Mouse (Mus musculus): ENCODE measurements around the gene Olfr1140. TPM values are rescaled to one million over a fixed set of nuclear protein-coding genes. Genes with fewer than 3 reads are reported as not detected.

The Olfr1140 gene
- polyA plus RNA-seq (2015; fragmentation: Nextera tagmentation; extraction: Ambion mirVana), result not detected in 2 replicates

GRCm38 (mm10) chr2:87743452-87743851, at the start of gene Olfr1140:
Gene Olfr1140 (plus strand): TSS chr2:87743752.
- Histone ChIP-seq H3K9ac (replicated peaks; ENCODE audit: low read length) (no peak within 1 kb of the TSS), H3K27me3 (ENCODE audit: insufficient read depth, low read length) (no peaks in the 10 kb centered on the region), H3K4me3 (ENCODE audit: low read length) (no peak within 1 kb of the TSS), H3K9me3 (ENCODE audit: low read length) (no peaks in the 10 kb centered on the region), H3K36me3 (ENCODE audit: insufficient read depth, low read length) (no peaks in the 10 kb centered on the region), H3K4me1 (ENCODE audit: insufficient read depth, low read length) (no peaks in the 10 kb centered on the region), H3K4me2 (replicated peaks; ENCODE audit: low read depth, low read length) (no peak within 1 kb of the TSS), H3K27ac (ENCODE audit: low read length) (no peak within 1 kb of the TSS)
- ATAC-seq (ENCODE audit: low FRiP score, low TSS enrichment), result no peak
- whole genome bisulfite sequencing, result 73% methylated on average over 3 of the region's 3 CpGs

DNA sequence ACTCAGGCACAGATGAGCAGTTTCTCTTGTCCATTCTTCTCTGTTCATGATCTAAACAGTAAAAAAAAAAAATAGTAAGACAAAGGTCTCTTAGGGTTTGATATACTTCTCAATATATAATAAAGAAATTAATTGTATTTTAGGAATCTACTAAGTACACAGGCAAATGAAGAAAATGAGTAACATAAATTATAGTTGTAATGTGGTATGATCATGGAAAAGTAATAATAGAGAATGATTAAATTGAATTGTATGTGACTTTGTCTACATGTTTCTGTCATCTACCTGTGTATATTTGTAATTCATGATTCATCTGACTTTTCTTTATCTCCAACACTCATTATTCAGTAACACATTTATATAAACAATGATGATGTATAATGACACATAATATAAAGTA, 49.7 kb upstream of the Olfr1140 start, which contains the start of gene Olfr1136:
Gene Olfr1136 (minus strand): TSS at position 101 of the 400 bp plus-strand sequence.
- no peak for ATAC-seq (ENCODE audit: low FRiP score, low TSS enrichment)

GRCm38 (mm10) chr2:87713079-87713478, 30.5 kb upstream of the Olfr1140 start, which contains the start of gene Olfr1137:
Gene Olfr1137 (minus strand): TSS chr2:87713179.
- no peak for ATAC-seq (ENCODE audit: low FRiP score, low TSS enrichment)
- Histone ChIP-seq H3K4me3 (ENCODE audit: low read length) (no peak within 1 kb of the TSS), H3K4me1 (ENCODE audit: insufficient read depth, low read length) (no peaks in the 10 kb centered on the region), H3K4me2 (replicated peaks; ENCODE audit: low read depth, low read length) (no peak within 1 kb of the TSS), H3K9ac (replicated peaks; ENCODE audit: low read length) (no peak within 1 kb of the TSS), H3K27ac (ENCODE audit: low read length) (no peak within 1 kb of the TSS), H3K36me3 (ENCODE audit: insufficient read depth, low read length) (no peaks in the 10 kb centered on the region), H3K9me3 (ENCODE audit: low read length) (no peaks in the 10 kb centered on the region), H3K27me3 (ENCODE audit: insufficient read depth, low read length) (no peaks in the 10 kb centered on the region)

More for the DNA sequence above, 49.7 kb upstream of the Olfr1140 start, which contains the start of gene Olfr1136:
- Histone ChIP-seq H3K9me3 (ENCODE audit: low read length) (no peaks in the 10 kb centered on the region), H3K4me3 (ENCODE audit: low read length) (no peak within 1 kb of the TSS), H3K4me2 (replicated peaks; ENCODE audit: low read depth, low read length) (no peak within 1 kb of the TSS), H3K36me3 (ENCODE audit: insufficient read depth, low read length) (no peaks in the 10 kb centered on the region), H3K4me1 (ENCODE audit: insufficient read depth, low read length) (no peaks in the 10 kb centered on the region), H3K27ac (ENCODE audit: low read length) (no peak within 1 kb of the TSS), H3K27me3 (ENCODE audit: insufficient read depth, low read length) (no peaks in the 10 kb centered on the region), H3K9ac (replicated peaks; ENCODE audit: low read length) (no peak within 1 kb of the TSS)

GRCm38 (mm10) chr2:87739878-87740277, 3.7 kb upstream of the Olfr1140 start, which contains the start of gene Olfr1138:
Gene Olfr1138 (minus strand): TSS chr2:87739978.
- Histone ChIP-seq H3K4me1 (ENCODE audit: insufficient read depth, low read length) (no peaks in the 10 kb centered on the region), H3K27ac (ENCODE audit: low read length) (no peak within 1 kb of the TSS), H3K27me3 (ENCODE audit: insufficient read depth, low read length) (no peaks in the 10 kb centered on the region), H3K9me3 (ENCODE audit: low read length) (no peaks in the 10 kb centered on the region), H3K36me3 (ENCODE audit: insufficient read depth, low read length) (no peaks in the 10 kb centered on the region), H3K9ac (replicated peaks; ENCODE audit: low read length) (no peak within 1 kb of the TSS), H3K4me3 (ENCODE audit: low read length) (no peak within 1 kb of the TSS), H3K4me2 (replicated peaks; ENCODE audit: low read depth, low read length) (no peak within 1 kb of the TSS)
- 78% methylated on average over 1 of the region's 1 CpGs for WGBS
- no peak for ATAC-seq (ENCODE audit: low FRiP score, low TSS enrichment)

GRCm38 (mm10) chr2:87753891-87754290, 10.3 kb downstream of the Olfr1140 start, which contains the start of gene Olfr1141:
Gene Olfr1141 (minus strand): TSS chr2:87753991.
- WGBS, result 82% methylated on average over 1 of the region's 1 CpGs
- H3K9me3 ChIP-seq (ENCODE audit: low read length), result no peaks in the 10 kb centered on the region
- H3K4me1 ChIP-seq (ENCODE audit: insufficient read depth, low read length), result no peaks in the 10 kb centered on the region
- H3K4me2 ChIP-seq (replicated peaks; ENCODE audit: low read depth, low read length), result no peak within 1 kb of the TSS
- no peak for ATAC-seq (ENCODE audit: low FRiP score, low TSS enrichment)
- H3K9ac ChIP-seq (replicated peaks; ENCODE audit: low read length), result no peak within 1 kb of the TSS
- H3K27me3 ChIP-seq (ENCODE audit: insufficient read depth, low read length), result no peaks in the 10 kb centered on the region
- no peak within 1 kb of the TSS for H3K27ac ChIP-seq (ENCODE audit: low read length)
- no peaks in the 10 kb centered on the region for H3K36me3 ChIP-seq (ENCODE audit: insufficient read depth, low read length)
- H3K4me3 ChIP-seq (ENCODE audit: low read length), result no peak within 1 kb of the TSS

DNA sequence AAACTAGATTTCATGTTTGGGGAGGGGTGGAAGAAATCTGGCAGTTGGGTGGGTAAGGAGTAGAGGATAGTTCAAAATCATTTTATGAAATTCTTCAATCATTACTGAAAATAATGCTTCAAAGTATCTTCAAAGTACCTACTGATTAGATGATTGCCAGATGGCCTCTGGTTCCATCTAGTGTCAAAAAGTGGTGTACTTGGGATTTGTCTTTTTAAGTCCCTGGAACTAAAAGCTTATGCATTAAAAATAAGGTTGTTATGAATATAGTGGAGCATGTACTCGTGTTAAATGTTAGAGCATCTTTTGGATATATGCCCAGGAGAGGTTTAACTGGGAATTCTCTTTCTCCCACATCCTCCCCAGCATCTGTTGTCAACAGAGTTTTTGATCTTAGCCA, 32.6 kb downstream of the Olfr1140 start:
- H3K9me3 ChIP-seq (ENCODE audit: low read length), result no peaks in the 10 kb centered on the region
- no peaks in the 10 kb centered on the region for H3K36me3 ChIP-seq (ENCODE audit: insufficient read depth, low read length)
- no peak overlapping the region for H3K9ac ChIP-seq (replicated peaks; ENCODE audit: low read length)
- H3K4me3 ChIP-seq (ENCODE audit: low read length), result no peak overlapping the region
- no peak overlapping the region for H3K27ac ChIP-seq (ENCODE audit: low read length)
- no peak overlapping the region for H3K4me2 ChIP-seq (replicated peaks; ENCODE audit: low read depth, low read length)
- no peak for ATAC-seq (ENCODE audit: low FRiP score, low TSS enrichment)
- no peaks in the 10 kb centered on the region for H3K4me1 ChIP-seq (ENCODE audit: insufficient read depth, low read length)
- H3K27me3 ChIP-seq (ENCODE audit: insufficient read depth, low read length), result no peaks in the 10 kb centered on the region
- WGBS, result 62% methylated on average over 1 of the region's 1 CpGs

DNA sequence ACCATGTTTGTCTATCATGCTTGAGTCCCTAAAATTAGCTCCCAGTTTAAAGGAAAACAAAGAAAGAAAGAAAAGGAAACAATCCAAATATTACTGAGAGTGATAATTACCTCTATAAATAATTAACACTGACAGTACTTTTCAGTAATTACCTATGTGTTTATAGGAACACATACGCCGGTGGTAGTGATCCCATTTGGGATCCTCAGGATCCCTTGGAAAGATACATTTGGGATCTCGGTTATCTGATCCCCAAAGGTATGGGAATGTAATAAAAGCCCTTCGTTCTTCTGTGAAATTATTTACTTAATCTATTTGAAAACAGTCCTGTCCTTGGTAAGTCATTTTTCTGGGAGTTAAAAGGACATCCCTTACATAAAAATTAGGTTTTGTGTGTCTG, 35.6 kb downstream of the Olfr1140 start, which contains the start of gene Olfr152:
Gene Olfr152 (plus strand): TSS at position 301 of the 400 bp plus-strand sequence.
- Histone ChIP-seq H3K36me3 (ENCODE audit: insufficient read depth, low read length) (no peaks in the 10 kb centered on the region), H3K9me3 (ENCODE audit: low read length) (no peaks in the 10 kb centered on the region), H3K4me1 (ENCODE audit: insufficient read depth, low read length) (no peaks in the 10 kb centered on the region), H3K27me3 (ENCODE audit: insufficient read depth, low read length) (no peaks in the 10 kb centered on the region), H3K4me3 (ENCODE audit: low read length) (no peak within 1 kb of the TSS), H3K4me2 (replicated peaks; ENCODE audit: low read depth, low read length) (no peak within 1 kb of the TSS), H3K9ac (replicated peaks; ENCODE audit: low read length) (no peak within 1 kb of the TSS), H3K27ac (ENCODE audit: low read length) (no peak within 1 kb of the TSS)
- no peak for ATAC-seq (ENCODE audit: low FRiP score, low TSS enrichment)
- WGBS, result 74% methylated on average over 4 of the region's 4 CpGs

Other genes starting within 250 kb of the Olfr1140 start
- not detected in 2 replicates for gene Pramel7, start 246.7 kb upstream of the Olfr1140 start, polyA plus RNA-seq (2015; fragmentation: Nextera tagmentation; extraction: Ambion mirVana)
- gene Pramel6, start 237.2 kb upstream of the Olfr1140 start, polyA plus RNA-seq (2015; fragmentation: Nextera tagmentation; extraction: Ambion mirVana), result not detected in 2 replicates
- not detected in 2 replicates for gene Olfr153, start 212.0 kb upstream of the Olfr1140 start, polyA plus RNA-seq (2015; fragmentation: Nextera tagmentation; extraction: Ambion mirVana)
- not detected in 2 replicates for gene Olfr1128, start 198.2 kb upstream of the Olfr1140 start, polyA plus RNA-seq (2015; fragmentation: Nextera tagmentation; extraction: Ambion mirVana)
- not detected in 2 replicates for gene Olfr1129, start 169.8 kb upstream of the Olfr1140 start, polyA plus RNA-seq (2015; fragmentation: Nextera tagmentation; extraction: Ambion mirVana)
- not detected in 2 replicates for gene Olfr1130, start 137.5 kb upstream of the Olfr1140 start, polyA plus RNA-seq (2015; fragmentation: Nextera tagmentation; extraction: Ambion mirVana)
- gene Olfr1131, start 116.6 kb upstream of the Olfr1140 start, polyA plus RNA-seq (2015; fragmentation: Nextera tagmentation; extraction: Ambion mirVana), result not detected in 2 replicates
- not detected in 2 replicates for gene Olfr1132, start 106.2 kb upstream of the Olfr1140 start, polyA plus RNA-seq (2015; fragmentation: Nextera tagmentation; extraction: Ambion mirVana)
- not detected in 2 replicates for gene Olfr1133, start 96.4 kb upstream of the Olfr1140 start, polyA plus RNA-seq (2015; fragmentation: Nextera tagmentation; extraction: Ambion mirVana)
- not detected in 2 replicates for gene Olfr1134, start 85.3 kb upstream of the Olfr1140 start, polyA plus RNA-seq (2015; fragmentation: Nextera tagmentation; extraction: Ambion mirVana)
- not detected in 2 replicates for gene Olfr1135, start 70.1 kb upstream of the Olfr1140 start, polyA plus RNA-seq (2015; fragmentation: Nextera tagmentation; extraction: Ambion mirVana)
- gene Olfr1136, start 49.8 kb upstream of the Olfr1140 start, polyA plus RNA-seq (2015; fragmentation: Nextera tagmentation; extraction: Ambion mirVana), result not detected in 2 replicates
- gene Olfr1137, start 30.6 kb upstream of the Olfr1140 start, polyA plus RNA-seq (2015; fragmentation: Nextera tagmentation; extraction: Ambion mirVana), result not detected in 2 replicates
- gene Olfr1138, start 3.8 kb upstream of the Olfr1140 start, polyA plus RNA-seq (2015; fragmentation: Nextera tagmentation; extraction: Ambion mirVana), result not detected in 2 replicates
- gene Olfr1141, start 10.2 kb downstream of the Olfr1140 start, polyA plus RNA-seq (2015; fragmentation: Nextera tagmentation; extraction: Ambion mirVana), result not detected in 2 replicates
- gene Olfr152, start 35.7 kb downstream of the Olfr1140 start, polyA plus RNA-seq (2015; fragmentation: Nextera tagmentation; extraction: Ambion mirVana), result not detected in 2 replicates
- gene Olfr1143, start 56.8 kb downstream of the Olfr1140 start, polyA plus RNA-seq (2015; fragmentation: Nextera tagmentation; extraction: Ambion mirVana), result not detected in 2 replicates
- gene Olfr1145, start 66.1 kb downstream of the Olfr1140 start, polyA plus RNA-seq (2015; fragmentation: Nextera tagmentation; extraction: Ambion mirVana), result not detected in 2 replicates
- gene Olfr1148, start 86.8 kb downstream of the Olfr1140 start, polyA plus RNA-seq (2015; fragmentation: Nextera tagmentation; extraction: Ambion mirVana), result not detected in 2 replicates
- gene Olfr1150-ps1, start 100.2 kb downstream of the Olfr1140 start, polyA plus RNA-seq (2015; fragmentation: Nextera tagmentation; extraction: Ambion mirVana), result not detected in 2 replicates
- not detected in 2 replicates for gene Olfr1151, start 112.1 kb downstream of the Olfr1140 start, polyA plus RNA-seq (2015; fragmentation: Nextera tagmentation; extraction: Ambion mirVana)
- 0.03 TPM in 1 of 2 replicates, not detected in the other for gene Olfr1152, start 122.7 kb downstream of the Olfr1140 start, polyA plus RNA-seq (2015; fragmentation: Nextera tagmentation; extraction: Ambion mirVana)
- not detected in 2 replicates for gene Olfr1153, start 151.2 kb downstream of the Olfr1140 start, polyA plus RNA-seq (2015; fragmentation: Nextera tagmentation; extraction: Ambion mirVana)
- gene Olfr1154, start 161.4 kb downstream of the Olfr1140 start, polyA plus RNA-seq (2015; fragmentation: Nextera tagmentation; extraction: Ambion mirVana), result not detected in 2 replicates
- not detected in 2 replicates for gene Olfr1155, start 201.4 kb downstream of the Olfr1140 start, polyA plus RNA-seq (2015; fragmentation: Nextera tagmentation; extraction: Ambion mirVana)
- not detected in 2 replicates for gene Olfr1156, start 209.3 kb downstream of the Olfr1140 start, polyA plus RNA-seq (2015; fragmentation: Nextera tagmentation; extraction: Ambion mirVana)
- not detected in 2 replicates for gene Olfr1157, start 224.5 kb downstream of the Olfr1140 start, polyA plus RNA-seq (2015; fragmentation: Nextera tagmentation; extraction: Ambion mirVana)
- gene Olfr74, start 230.9 kb downstream of the Olfr1140 start, polyA plus RNA-seq (2015; fragmentation: Nextera tagmentation; extraction: Ambion mirVana), result not detected in 2 replicates
- not detected in 2 replicates for gene Olfr1158, start 246.4 kb downstream of the Olfr1140 start, polyA plus RNA-seq (2015; fragmentation: Nextera tagmentation; extraction: Ambion mirVana)